Comparison of ENCODE assay signal across 35 mouse cellular contexts in the genomic region with DNA sequence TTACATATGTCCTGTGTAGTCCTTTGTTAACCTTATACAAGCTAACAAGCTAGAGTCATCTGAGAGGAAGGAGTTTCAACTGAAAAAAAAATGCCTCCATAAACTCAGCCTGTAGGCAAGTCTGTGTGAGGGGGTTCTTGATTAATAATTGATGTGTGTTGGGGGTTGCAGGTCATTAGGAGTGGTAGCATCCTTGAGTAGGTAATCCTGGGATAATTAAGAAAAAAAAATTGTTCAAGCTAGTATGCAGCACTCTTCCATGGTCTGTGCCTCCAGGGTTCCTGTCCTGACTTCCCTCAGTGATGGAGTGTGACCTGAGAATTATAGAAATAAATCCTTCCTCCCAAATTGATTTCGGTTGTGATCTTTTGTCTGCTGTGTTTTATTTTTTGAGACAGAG. TPM values are rescaled to one million over a fixed set of nuclear protein-coding genes. Genes with fewer than 3 reads are reported as not detected.
"Had no signal": no experiment of that assay in that cellular context is flagged by ENCODE, and none has a peak within 500 bp of the region (broad histone marks: within the 10 kb centered on the region; RNA-seq: fewer than 3 reads in every experiment).

No protein-coding gene starts in this region.

- ATAC-seq: forebrain, postnatal 0 days; hindbrain, postnatal 0 days; intestine, embryonic 16.5 days had no signal

- H3K27me3 ChIP-seq: heart, embryonic 13.5 days; heart, embryonic 15.5 days; hindbrain, embryonic 15.5 days; kidney, embryonic 15.5 days; limb, embryonic 13.5 days; limb, embryonic 15.5 days had no signal

- H3K4me2 ChIP-seq: heart, embryonic 11.5 days; heart, embryonic 13.5 days; heart, embryonic 15.5 days; hindbrain, embryonic 15.5 days; kidney, embryonic 15.5 days; limb, embryonic 13.5 days; limb, embryonic 15.5 days had no signal

- H3K9ac ChIP-seq: forebrain, postnatal 0 days; heart, embryonic 13.5 days; heart, embryonic 15.5 days; hindbrain, embryonic 15.5 days; kidney, embryonic 15.5 days; limb, embryonic 13.5 days; limb, embryonic 15.5 days had no signal

- H3K27ac ChIP-seq: heart, adult 2 months; heart, embryonic 13.5 days; heart, embryonic 15.5 days; hindbrain, embryonic 15.5 days; hindbrain, postnatal 0 days; kidney, embryonic 15.5 days; kidney, postnatal 0 days; limb, embryonic 13.5 days; limb, embryonic 15.5 days had no signal

- H3K9me3 ChIP-seq: heart, embryonic 13.5 days; heart, embryonic 15.5 days; hindbrain, embryonic 15.5 days; kidney, embryonic 15.5 days; limb, embryonic 13.5 days; limb, embryonic 15.5 days had no signal

- H3K4me3 ChIP-seq: heart, adult 2 months; heart, embryonic 13.5 days; heart, embryonic 15.5 days; hindbrain, embryonic 15.5 days; kidney, embryonic 15.5 days; limb, embryonic 13.5 days; limb, embryonic 15.5 days had no signal

- DNase-seq: forebrain, postnatal 0 days; gastrocnemius, postnatal 14 days; gastrocnemius, postnatal 36 days; heart, adult 11 months; heart, adult 2 months; heart, postnatal 14 days; heart, postnatal 36 days; kidney, adult 11 months; kidney, adult 2 months; kidney, adult 9 months; kidney, postnatal 14 days; kidney, postnatal 36 days; layer of hippocampus, adult 9-11 months; layer of hippocampus, postnatal 36 days; left cerebral cortex, postnatal 4 days had no signal

- H3K4me1 ChIP-seq: heart, embryonic 13.5 days; heart, embryonic 15.5 days; kidney, embryonic 15.5 days; limb, embryonic 13.5 days; limb, embryonic 15.5 days had no signal

- H3K36me3 ChIP-seq: heart, embryonic 13.5 days; heart, embryonic 15.5 days; hindbrain, embryonic 15.5 days; kidney, embryonic 15.5 days; limb, embryonic 13.5 days; limb, embryonic 15.5 days had no signal

RNA-seq across cellular contexts. Expression of a gene that starts 52.0 kb away (rescaled TPM):
- total RNA-seq: gastrocnemius, adult 18-20 months; gastrocnemius, adult 8-10 months; gastrocnemius, postnatal 14 days; gastrocnemius, postnatal 36 days; heart, adult 2 months; heart, postnatal 14 days; heart, postnatal 36 days; hematopoietic stem cell, adult 5-6 weeks; layer of hippocampus, adult 18-20 months; layer of hippocampus, postnatal 14 days; layer of hippocampus, postnatal 36 days had no signal
- polyA plus RNA-seq: gonadal fat pad, adult 2 months; heart, adult 2 months; heart, embryonic 11.5 days; heart, embryonic 13.5 days; heart, embryonic 15.5 days; heart, postnatal 0 days; hindbrain, embryonic 15.5 days; hindbrain, postnatal 0 days; intestine, embryonic 14.5 days; intestine, embryonic 16.5 days; kidney, adult 2 months; kidney, embryonic 15.5 days; large intestine, adult 2 months; limb, embryonic 11.5 days; limb, embryonic 15.5 days had no signal
